Mouse (Mus musculus) midbrain, postnatal 0 days (tissue): ENCODE data around the gene Wdr25. TPM values are rescaled to one million over a fixed set of nuclear protein-coding genes. Genes with fewer than 3 reads are reported as not detected.
A peak's percentile ranks its signal among the peaks of the same experiment; 100 is the strongest.

Source experiments
- ATAC-seq: fragments of 200-750 bp; cut with Nextera tagmentation; 2 replicates; pipeline ENCODE4 v1.8.0; 2017; ENCODE audit warnings: moderate number of reproducible peaks, mild to moderate bottlenecking, moderate TSS enrichment, moderate library complexity; ENCODE audit not compliant: low FRiP score
- DNase-seq: peaks from one replicate; pipeline ENCODE4 v3.0.0-alpha.2; 2015; ENCODE audit warnings: low spot score
- H3K27ac ChIP-seq: fragments of 300-500 bp; sonication (generic); 2 replicates; pipeline ENCODE4 v1.5.1; 2014; ENCODE audit warnings: low read depth, mild to moderate bottlenecking, low read length, mixed read lengths
- H3K27me3 ChIP-seq: fragments of 300-500 bp; sonication (generic); 2 replicates; pipeline ENCODE4 v1.6.1; 2014; ENCODE audit warnings: low read length, control low read depth, mixed read lengths; ENCODE audit not compliant: insufficient read depth
- H3K36me3 ChIP-seq: fragments of 300-500 bp; sonication (generic); 2 replicates; pipeline ENCODE4 v1.6.1; 2014; ENCODE audit warnings: low read length, control low read depth, mixed read lengths; ENCODE audit not compliant: insufficient read depth
- H3K4me1 ChIP-seq: fragments of 300-500 bp; sonication (generic); 2 replicates; pipeline ENCODE4 v1.6.1; 2014; ENCODE audit warnings: mild to moderate bottlenecking, control low read depth, antibody characterized with exemption, low read length, mixed read lengths; ENCODE audit not compliant: insufficient read depth
- H3K4me2 ChIP-seq: fragments of 300-500 bp; sonication (generic); 2 replicates; pipeline ENCODE4 v1.6.1; 2014; ENCODE audit warnings: low read depth, mild to moderate bottlenecking, low read length, mixed read lengths; ENCODE audit not compliant: poor library complexity, severe bottlenecking
- H3K4me3 ChIP-seq: fragments of 300-500 bp; sonication (generic); 2 replicates; pipeline ENCODE4 v1.5.1; 2014; ENCODE audit warnings: low read depth, mild to moderate bottlenecking, low read length, moderate library complexity
- H3K9ac ChIP-seq: fragments of 300-500 bp; sonication (generic); replicated peaks from 2 replicates; pipeline ENCODE4 v1.6.1; 2014; ENCODE audit warnings: mild to moderate bottlenecking, low read length, moderate library complexity, mixed read lengths; ENCODE audit not compliant: poor library complexity, severe bottlenecking
- H3K9me3 ChIP-seq: fragments of 300-500 bp; sonication (generic); 2 replicates; pipeline ENCODE4 v1.6.1; 2016; ENCODE audit warnings: low read length, control low read depth
- CTCF ChIP-seq: IDR thresholded peaks from 2 replicates; pipeline ENCODE4 v1.5.1; 2016; ENCODE audit warnings: antibody characterized with exemption, mild to moderate bottlenecking
- WGBS: fragments of 180-500 bp; shearing (Covaris S2); extraction: QIAGEN DNeasy Blood & Tissue Kit; methylation state at CpG from one replicate; pipeline ENCODE4 v1.1.7; 2014; 5-methylcytosine and 5-hydroxymethylcytosine counted together
- polyA plus RNA-seq: library from polyadenylated mRNA; unstranded; fragments of >200 nt; fragmentation: Nextera tagmentation; extraction: Ambion mirVana; gene quantifications from 2 replicates; pipeline ENCODE4 v1.2.1, GENCODE M21; 2015
- total RNA-seq: library from RNA; depleted of rRNA; stranded (reverse); fragments of >200 nt; gene quantifications from 2 replicates; pipeline ENCODE4 v1.2.3, GENCODE M21; 2014

The Wdr25 gene
- total and polyA plus RNA-seq, 2 experiments from 2014 or later: 5.1 to 6.5 TPM

- Histone ChIP-seq H3K4me3 (peak overlapping the region; percentile 27), H3K27me3 (no peaks in the 10 kb centered on the region), H3K4me1 (peaks cover 15% of the 10 kb centered on the region; the same call in 1 of the 2 replicates), H3K27ac (peak overlapping the region; percentile 32; the same call in 1 of the 2 replicates), H3K4me2 (peak overlapping the region; percentile 51), H3K9me3 (no peaks in the 10 kb centered on the region), H3K36me3 (no peaks in the 10 kb centered on the region), H3K9ac (0 out of 2 replicates have a peak overlapping the region, but pooled peaks have one; percentile 33)
- TF ChIP-seq CTCF: no peak
- ATAC-seq: no peak
- no peak for DNase-seq
- 3% methylated on average over 23 of the region's 23 CpGs for WGBS
Observed at GRCm38 (mm10) chr12:108958991-108959638, 65.7 kb downstream of the Wdr25 start.

- H3K4me1 ChIP-seq: peaks cover 15% of the 10 kb centered on the region; the same call in 1 of the 2 replicates
- DNase-seq (no peak), ATAC-seq (peak; percentile 16; the same call in 1 of the 2 replicates)
- no peak overlapping the region for H3K27ac ChIP-seq
- no peak for TF ChIP-seq CTCF
- H3K4me2 ChIP-seq: peak overlapping the region; percentile 51
- H3K9me3 ChIP-seq: no peaks in the 10 kb centered on the region
- WGBS: 23% methylated on average over 12 of the region's 12 CpGs
- H3K9ac ChIP-seq: 0 out of 2 replicates have a peak overlapping the region, but pooled peaks have one; percentile 33
- H3K27me3 ChIP-seq: no peaks in the 10 kb centered on the region
- peak overlapping the region; percentile 27 for H3K4me3 ChIP-seq
- no peaks in the 10 kb centered on the region for H3K36me3 ChIP-seq
Observed at GRCm38 (mm10) chr12:108959639-108960219, 66.3 kb downstream of the Wdr25 start.

GRCm38 (mm10) chr12:108960225-108960624 is 66.8 kb downstream of the Wdr25 start:
- no peak for TF ChIP-seq CTCF
- WGBS: 38% methylated on average over 10 of the region's 10 CpGs
- no peaks in the 10 kb centered on the region for H3K36me3 ChIP-seq
- no peak; the same call in 1 of the 2 replicates for ATAC-seq
- H3K4me2 ChIP-seq: no peak overlapping the region
- no peaks in the 10 kb centered on the region for H3K27me3 ChIP-seq
- no peak overlapping the region for H3K27ac ChIP-seq
- peak; percentile 84 for DNase-seq
- H3K4me3 ChIP-seq: no peak overlapping the region
- H3K9me3 ChIP-seq: no peaks in the 10 kb centered on the region
- peaks cover 15% of the 10 kb centered on the region; the same call in 1 of the 2 replicates for H3K4me1 ChIP-seq
- H3K9ac ChIP-seq: no peak overlapping the region

GRCm38 (mm10) chr12:108967631-108968030 is 74.2 kb downstream of the Wdr25 start:
- H3K4me3 ChIP-seq: no peak overlapping the region
- no peak overlapping the region for H3K27ac ChIP-seq
- 85% methylated on average over 4 of the region's 4 CpGs for WGBS
- H3K9me3 ChIP-seq: no peaks in the 10 kb centered on the region
- no peaks in the 10 kb centered on the region for H3K27me3 ChIP-seq
- no peak overlapping the region for H3K4me2 ChIP-seq
- no peak for TF ChIP-seq CTCF
- ATAC-seq (no peak), DNase-seq (no peak)
- H3K4me1 ChIP-seq: no peaks in the 10 kb centered on the region
- no peak overlapping the region for H3K9ac ChIP-seq
- H3K36me3 ChIP-seq: no peaks in the 10 kb centered on the region

- Histone ChIP-seq H3K36me3 (no peaks in the 10 kb centered on the region), H3K27ac (no peak overlapping the region), H3K27me3 (no peaks in the 10 kb centered on the region), H3K9me3 (no peaks in the 10 kb centered on the region), H3K9ac (no peak overlapping the region), H3K4me3 (no peak overlapping the region), H3K4me1 (no peaks in the 10 kb centered on the region), H3K4me2 (no peak overlapping the region)
- ATAC-seq (no peak), DNase-seq (no peak)
- 85% methylated on average over 10 of the region's 10 CpGs for WGBS
- no peak for TF ChIP-seq CTCF
Observed at GRCm38 (mm10) chr12:108968031-108968430, 74.6 kb downstream of the Wdr25 start.

- Histone ChIP-seq H3K27me3 (no peaks in the 10 kb centered on the region), H3K4me2 (no peak overlapping the region), H3K4me3 (no peak overlapping the region), H3K36me3 (no peaks in the 10 kb centered on the region), H3K27ac (no peak overlapping the region), H3K4me1 (no peaks in the 10 kb centered on the region), H3K9me3 (no peaks in the 10 kb centered on the region), H3K9ac (no peak overlapping the region)
- 93% methylated on average over 9 of the region's 9 CpGs for WGBS
- no peak for DNase-seq
- ATAC-seq: no peak
- TF ChIP-seq CTCF: no peak
Observed at GRCm38 (mm10) chr12:108971446-108971845, 78.0 kb downstream of the Wdr25 start.
